Mouse (Mus musculus): ENCODE measurements around the gene Fancc.
"Not testable (repeated sequence)": the region's sequence is repeated elsewhere in the genome, so short reads cannot be mapped to it uniquely, and the experiment has no call there.

Fancc gene

GRCm38 (mm10) chr13:63416824-63417223 is 80.3 kb downstream of the Fancc start:
- no peak for DNase-seq

- DNase-seq, result no peak
Observed at GRCm38 (mm10) chr13:63412662-63413061, 84.4 kb downstream of the Fancc start.

- DNase-seq, result no peak
Observed at GRCm38 (mm10) chr13:63411310-63412022, 85.6 kb downstream of the Fancc start.

DNA sequence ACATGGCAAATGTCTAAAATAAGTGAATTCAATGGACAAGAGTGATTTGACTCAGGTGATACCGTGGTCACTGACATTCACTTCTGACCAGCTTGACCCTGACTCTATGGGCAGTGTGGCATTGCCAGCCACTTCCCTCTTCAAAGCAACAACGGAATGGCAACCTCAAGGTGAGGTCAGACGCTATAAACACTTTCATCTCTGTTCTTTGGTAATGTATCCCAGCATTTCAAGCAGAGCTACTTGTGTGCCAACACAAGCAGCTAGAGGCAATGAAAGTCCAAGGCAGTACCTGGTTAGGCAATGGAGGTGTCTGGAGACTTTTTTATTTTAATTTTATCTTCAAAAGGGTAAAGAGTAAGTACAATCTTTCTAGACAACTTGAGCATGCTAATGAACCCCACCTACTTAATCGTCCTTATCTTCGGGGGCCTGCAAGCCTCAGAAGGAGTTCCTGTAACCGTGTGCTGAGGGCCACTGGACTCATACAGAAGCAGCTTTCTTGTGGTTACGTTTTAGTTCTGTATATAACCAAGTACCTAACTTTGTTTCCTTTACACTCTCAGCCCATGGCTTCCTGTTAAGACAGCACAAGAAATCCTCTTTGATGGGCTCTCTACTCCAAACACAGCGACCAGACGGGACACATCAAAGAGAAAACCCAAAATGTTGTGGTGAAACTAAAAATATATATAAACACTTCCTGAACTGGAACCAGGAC is 86.3 kb downstream of the Fancc start:
- DNase-seq, result no peak

DNA sequence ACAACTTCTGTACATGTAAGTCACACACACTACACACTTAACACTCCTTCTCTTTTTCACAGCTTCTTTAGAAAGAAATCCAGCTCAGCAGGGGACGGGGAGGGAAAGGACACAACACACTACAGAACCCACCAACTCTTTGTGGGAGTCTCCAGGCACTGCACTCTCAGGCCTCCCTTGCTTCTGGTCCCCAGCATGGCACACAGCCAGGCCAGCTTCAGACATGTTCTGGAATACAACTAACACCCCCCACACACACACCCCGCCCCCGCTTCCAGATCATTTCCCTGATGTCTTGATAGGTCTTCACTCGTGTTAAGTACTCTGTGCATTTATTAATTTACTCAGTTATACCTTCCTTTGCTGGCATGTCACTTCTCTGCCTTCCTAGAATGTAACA is 91.9 kb downstream of the Fancc start:
- peak; percentile 36 for DNase-seq

- DNase-seq, result no peak
Observed at GRCm38 (mm10) chr13:63404657-63405056, 92.4 kb downstream of the Fancc start.

DNA sequence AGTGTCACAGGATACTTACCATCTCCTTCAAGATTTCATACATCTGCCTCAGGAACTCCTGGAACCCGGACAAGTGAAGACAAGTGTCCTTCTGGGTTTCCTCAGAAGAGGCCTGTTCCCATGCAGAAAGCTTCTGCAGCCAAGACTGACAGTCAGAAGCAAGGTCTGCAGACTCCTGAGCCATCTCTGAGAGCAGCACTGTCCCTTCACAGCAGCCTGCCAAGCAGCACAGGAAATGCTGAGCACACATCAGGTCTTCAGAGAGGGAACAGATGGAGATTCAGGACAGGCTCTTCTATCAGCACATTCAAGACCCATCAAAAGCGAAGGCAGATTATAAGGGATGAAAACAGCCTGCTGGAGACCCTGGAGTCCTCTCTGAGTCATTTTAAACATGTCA is 94.3 kb downstream of the Fancc start:
- no peak for DNase-seq

GRCm38 (mm10) chr13:63400069-63400468 is 97.0 kb downstream of the Fancc start:
- DNase-seq, result no peak

DNA sequence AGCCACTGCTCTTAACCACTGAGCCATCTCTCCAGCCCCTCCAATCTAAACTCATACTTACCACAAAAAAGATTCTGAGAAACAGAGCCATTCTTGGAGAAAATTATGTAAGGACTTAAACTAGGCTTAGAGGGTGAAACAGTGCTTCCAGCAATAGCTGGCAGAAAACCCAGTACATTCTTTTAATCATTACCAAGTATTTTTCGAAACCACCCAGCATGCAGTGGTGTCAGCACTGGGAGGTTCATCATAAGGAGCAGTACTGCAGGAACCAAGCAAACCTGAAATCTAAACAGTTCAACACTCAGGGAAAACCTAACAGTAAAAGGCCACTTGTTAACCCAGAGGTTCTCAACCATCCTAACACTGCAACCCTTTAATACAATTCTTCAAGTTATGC is 99.7 kb downstream of the Fancc start:
- DNase-seq, result no peak

- DNase-seq, result no peak
Observed at GRCm38 (mm10) chr13:63394304-63395063, 102.6 kb downstream of the Fancc start.

DNA sequence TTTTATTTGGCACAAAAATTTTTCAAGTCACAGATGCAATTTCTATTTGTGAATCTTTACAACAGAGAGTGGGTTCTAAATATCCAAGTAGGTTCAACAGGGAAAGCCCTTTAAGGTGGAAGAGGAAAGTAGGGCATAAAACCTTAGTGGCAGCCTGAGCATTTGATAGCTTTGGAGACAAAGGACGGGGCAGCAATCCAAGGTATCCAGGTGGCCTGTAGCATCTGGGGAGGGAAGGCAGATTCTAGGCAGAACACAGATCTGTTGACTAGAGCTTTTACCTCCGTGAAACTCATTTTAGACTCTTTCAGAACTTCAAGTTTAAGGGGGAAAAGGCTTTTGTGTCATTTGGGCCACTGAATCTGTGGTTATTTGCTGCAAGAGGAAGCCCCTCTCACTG is 111.8 kb downstream of the Fancc start:
- no peak for DNase-seq

- DNase-seq, result no peak
Observed at GRCm38 (mm10) chr13:63384775-63385174, 112.3 kb downstream of the Fancc start.

DNA sequence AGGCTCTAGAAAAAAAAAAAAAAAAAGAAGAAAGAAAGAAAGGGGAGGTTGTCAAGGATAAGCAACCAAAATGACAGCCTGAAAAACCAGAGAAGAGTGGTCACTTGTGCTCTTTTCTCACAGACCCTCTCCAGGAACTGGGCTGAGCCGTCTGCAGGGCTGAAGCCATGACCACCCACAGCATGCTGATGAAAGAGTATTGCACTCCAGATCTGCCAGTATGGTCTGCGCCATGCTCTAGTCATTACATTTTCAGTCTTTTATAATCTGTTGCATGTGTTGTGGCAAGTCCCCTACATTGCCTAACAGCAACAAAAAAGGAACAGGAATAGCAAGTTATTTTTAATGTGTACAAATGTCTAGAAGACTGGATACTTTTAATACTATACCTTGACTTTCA is 114.9 kb downstream of the Fancc start:
- DNase-seq, result no peak

DNA sequence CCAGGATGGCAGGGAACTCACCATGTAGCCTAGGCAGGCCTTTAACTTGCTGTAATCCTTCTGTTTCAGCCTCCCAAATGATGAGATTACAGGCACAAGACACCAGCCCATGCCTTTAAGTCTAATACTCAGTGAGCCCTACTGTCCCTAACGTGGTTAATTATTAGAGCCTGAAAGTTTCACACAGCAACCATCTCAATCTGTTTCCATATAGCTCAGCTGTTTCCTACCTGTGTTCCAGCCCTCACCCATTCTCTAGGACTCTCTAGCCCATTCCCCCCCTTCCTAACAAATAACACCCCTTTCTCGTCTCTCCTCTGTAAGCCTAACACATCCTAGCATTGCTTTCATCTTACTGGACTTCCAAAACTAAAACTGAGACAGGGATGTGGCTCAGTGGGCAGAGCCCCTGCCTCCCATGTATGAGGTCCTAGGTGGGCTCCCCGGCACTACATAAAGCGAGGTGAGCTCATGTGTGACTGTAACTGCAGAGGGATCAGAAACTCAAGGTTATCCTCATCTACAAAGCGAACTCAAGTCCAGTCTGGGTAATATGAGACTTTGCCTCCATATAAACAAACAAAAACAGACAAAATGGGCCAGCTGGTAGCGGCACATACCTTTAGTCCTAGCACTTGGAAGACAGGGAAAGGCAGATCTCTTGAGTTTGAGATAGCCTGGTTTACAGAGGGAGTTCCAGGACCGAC is 123.5 kb downstream of the Fancc start:
- DNase-seq, result no peak

DNA sequence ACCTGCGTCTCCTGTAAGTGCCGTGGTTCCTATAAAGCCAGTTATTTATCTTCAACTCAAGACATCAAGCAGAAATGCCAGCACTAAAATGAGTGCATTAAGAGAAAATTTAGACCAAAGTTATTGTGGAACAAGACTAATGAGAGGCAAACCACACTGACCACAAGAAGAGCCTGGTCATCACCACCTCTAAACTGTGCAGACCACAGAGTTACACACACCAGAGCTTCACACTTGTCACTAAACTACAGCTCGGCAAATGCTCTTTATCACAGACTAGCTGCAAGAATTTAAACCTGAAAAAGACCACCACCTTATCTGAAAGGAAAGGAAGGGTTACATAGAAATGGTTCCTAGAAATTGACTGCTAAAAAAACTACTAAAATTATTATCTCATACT is 135.3 kb downstream of the Fancc start:
- no peak for DNase-seq

DNA sequence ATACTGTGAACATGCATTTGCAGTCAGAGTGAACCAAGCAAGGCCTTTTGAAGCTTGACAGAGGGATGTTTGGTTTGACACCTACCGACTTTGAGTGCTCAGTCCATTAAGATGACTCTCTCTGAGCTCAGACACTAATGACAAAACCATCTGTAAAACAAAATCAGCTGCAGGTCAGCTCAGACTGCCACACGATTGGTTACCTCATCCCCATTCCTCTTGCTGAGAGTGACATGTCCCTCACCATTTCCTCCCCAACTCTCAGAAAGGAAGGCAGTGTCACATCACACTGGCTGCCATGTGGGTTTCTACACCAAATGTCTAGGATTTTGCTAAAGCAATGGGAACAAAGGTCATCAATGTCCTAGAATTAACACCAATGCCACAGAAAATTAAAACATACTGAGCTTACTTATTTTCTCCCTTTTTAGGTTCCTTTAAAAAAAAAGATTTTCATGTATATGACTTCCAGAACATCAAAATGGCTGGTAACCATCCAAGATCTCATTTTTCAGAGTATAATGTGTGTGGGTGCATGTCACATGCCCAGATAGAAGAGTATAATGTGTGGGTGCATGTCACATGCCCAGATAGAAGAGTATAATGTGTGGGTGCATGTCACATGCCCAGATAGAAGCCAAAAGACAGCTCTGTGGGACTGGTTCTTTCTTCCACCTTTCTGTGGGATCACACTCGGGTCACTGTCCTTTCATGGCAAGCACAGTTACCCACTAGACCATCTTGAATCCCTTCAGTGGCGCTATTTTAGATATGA is 136.8 kb downstream of the Fancc start:
- no peak for DNase-seq

- no peak for DNase-seq
Observed at GRCm38 (mm10) chr13:63359393-63359792, 137.7 kb downstream of the Fancc start.

GRCm38 (mm10) chr13:63356558-63356957 is 140.5 kb downstream of the Fancc start:
- DNase-seq, result peak; percentile 81

GRCm38 (mm10) chr13:63356101-63356500 is 141.0 kb downstream of the Fancc start:
- no peak for DNase-seq

DNA sequence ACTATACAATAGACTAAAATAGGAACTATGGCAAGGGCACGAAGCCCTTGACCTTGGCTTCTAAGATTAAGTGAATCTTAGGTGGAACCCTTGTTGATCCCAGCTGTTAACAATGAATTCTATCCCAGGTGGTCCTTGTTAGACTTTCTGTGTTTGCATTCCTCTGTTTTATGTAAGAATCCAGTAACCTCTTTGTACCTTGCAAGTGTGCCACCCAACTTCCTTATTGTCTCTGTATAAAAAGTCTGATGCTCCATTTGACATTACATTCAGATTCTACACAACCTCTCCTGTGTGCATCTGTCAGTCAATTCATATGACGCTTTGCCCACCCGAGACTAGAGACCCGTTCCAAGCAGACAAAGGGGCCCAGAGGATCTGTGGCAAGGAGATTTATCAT is 143.8 kb downstream of the Fancc start:
- DNase-seq, result not testable (repeated sequence)

- DNase-seq, result no peak
Observed at GRCm38 (mm10) chr13:63350076-63350475, 147.0 kb downstream of the Fancc start.

GRCm38 (mm10) chr13:63347639-63348038 is 149.4 kb downstream of the Fancc start:
- DNase-seq, result no peak

Data from kidney, postnatal 10 days (tissue).